Mouse (Mus musculus) mature B cell (primary cell): ENCODE measurements around the gene Krt83.

Experiments used
- in situ Hi-C: fragments of 300-500 bp; cut with MboI; formaldehyde crosslinking; loops from 2 replicates; pipeline ENCODE4 v1.14.3; 2019

The Krt83 gene

GRCm38 (mm10) chr15:101472952-101473528 lies 18.3 kb downstream of the Krt83 start, which contains the start of gene Krt86:
Krt86 (plus strand) TSS chr15:101473478.
- in situ Hi-C loops: no loop called here

DNA sequence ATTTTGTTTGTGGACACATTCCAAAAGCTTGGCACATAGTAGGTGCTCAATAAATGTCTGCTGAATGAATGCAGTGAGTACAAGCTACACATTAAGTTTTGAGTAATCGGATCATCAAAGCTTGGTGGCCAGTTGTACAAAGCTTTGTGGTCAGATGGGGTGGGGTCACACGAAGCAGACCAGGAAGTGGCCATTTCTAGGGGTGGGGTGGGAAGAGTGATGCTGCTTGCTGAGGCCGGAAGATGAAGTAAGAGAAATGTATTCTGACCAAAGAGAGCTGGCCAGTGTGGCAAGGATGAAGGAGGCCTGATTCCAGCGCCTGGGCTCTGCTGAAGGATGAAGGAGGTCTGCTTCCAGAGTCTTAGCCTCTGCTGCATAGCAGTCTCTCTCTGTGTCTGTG lies 22.2 kb downstream of the Krt83 start:
- in situ Hi-C loops: no loop called here

DNA sequence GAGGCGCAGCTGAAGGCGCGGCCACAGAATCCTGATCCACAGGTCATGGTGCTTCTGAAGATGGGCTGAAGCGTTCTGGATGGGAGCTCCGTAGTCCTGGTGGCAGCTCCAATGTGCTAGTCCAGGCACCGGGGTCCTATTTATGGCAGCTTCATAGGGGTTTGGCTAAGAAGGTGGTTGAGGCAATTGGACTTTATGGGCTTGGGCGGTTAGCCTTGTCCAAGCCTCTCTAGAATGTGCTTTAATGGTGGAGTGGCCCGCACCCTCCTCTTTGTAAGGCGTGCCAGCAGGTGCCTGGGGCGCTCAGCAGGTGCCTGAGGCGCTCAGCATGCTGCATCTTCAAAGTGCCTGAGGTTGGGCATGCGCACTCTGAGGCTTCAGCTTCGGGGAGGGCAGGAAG lies 27.7 kb downstream of the Krt83 start, which contains the start of gene Krt81:
Gene Krt81, minus strand, starts transcription at position 101 of the 400 bp plus-strand sequence.
- in situ Hi-C loops: no loop called here

- in situ Hi-C loops: no loop called here
Observed at GRCm38 (mm10) chr15:101459283-101459682, 32.0 kb downstream of the Krt83 start.

DNA sequence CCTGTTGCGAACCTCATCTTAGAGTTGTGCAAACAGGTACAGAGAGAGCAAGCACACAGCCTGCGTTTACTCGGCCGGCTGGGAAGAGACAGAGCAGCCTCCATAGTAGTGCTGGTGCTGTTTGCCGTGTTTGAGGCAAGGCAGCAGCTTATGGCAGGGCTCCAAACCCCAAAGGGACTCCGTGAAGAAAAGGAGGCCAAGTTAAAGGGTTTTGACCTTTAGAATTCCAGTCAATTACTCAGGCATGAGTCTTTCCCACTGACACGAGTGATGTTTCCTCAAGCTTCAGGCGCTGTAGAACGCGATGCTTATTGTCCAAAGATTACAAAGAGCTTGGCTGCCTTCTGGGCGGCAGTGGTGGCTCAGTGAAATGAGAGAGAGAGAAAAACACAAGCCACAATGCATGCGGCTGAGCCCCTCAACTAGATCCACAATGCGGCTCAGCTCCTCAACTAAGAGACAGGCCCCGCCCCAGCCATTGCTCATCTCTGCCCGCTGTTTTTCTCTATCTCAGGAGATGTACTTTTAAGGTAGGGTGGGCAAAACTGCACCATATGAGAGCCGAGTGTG lies 32.9 kb downstream of the Krt83 start:
- in situ Hi-C loops: no loop called here

GRCm38 (mm10) chr15:101455891-101456290 lies 35.4 kb downstream of the Krt83 start:
- in situ Hi-C loops: no loop called here

DNA sequence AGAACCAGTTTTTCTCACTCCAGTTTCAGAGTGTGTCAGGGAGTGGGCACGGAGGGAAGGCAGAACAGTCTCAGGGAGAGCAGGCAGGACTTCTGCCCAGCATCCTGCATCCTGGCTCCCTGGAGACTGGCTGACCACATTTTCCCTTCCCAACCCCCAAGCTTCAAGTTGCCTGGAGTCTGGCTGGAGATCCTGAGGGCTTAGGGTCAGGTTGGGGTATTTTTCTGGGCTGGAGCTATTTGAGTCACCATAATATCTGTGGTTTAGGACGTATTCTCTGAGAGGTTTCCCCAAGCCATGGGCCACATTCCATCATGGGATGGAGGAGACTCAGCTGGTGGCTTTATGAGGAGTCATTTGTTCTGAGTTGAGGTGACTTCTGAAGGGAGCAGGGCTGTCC lies 36.0 kb downstream of the Krt83 start:
- in situ Hi-C loops: no loop called here

GRCm38 (mm10) chr15:101454774-101455173 lies 36.5 kb downstream of the Krt83 start:
- in situ Hi-C loops: no loop called here

DNA sequence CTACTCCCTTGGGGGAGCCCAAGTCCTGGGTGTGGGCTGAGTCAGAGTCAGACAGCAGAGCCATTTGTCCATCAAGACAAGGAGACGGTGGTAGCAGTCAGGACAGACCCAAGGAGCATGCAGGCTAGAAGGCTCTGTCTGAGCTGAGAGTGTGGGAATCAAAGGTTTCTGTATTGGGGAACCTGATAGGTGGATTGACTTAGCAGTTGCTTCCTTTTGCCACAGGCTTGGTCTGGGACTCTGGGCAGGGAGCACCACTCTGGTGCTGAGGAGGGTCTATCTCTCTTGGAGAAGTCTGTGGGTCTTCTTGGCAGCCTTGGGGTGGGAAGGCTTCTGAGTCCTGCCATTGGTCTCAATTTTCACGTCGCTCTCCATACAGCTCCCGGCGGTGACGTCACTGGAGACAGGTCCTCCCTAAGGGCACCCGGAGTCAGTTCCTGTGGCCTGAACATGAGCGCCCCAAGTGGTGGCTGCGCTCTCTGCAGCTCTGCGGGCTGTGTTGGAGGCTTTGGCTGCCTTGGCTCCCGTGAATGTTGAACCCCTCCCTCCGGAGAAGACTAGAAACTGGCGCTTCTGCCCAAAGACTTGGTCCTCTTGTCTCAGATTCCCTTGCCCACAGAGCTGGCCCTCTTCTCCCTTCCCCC lies 38.1 kb downstream of the Krt83 start:
- in situ Hi-C loops: no loop called here

DNA sequence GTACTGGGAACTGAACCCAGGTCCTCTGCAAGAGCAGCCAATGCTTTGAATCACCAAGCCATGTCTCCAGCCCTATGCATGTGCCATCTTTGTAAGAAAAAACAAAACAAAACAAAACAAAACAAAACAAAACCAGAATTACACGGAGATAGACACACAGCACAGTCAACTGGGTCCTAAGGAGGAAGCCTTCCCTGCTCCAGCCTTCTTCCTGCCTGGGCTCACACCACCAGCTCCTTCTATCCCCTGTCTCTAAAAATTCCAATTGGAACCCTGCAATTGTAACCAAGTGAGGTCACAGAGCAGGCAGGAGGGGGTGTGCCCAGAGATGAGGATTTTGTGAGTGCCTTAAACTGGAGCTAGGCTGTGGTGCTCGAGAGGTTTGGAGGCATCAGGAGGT lies 43.9 kb downstream of the Krt83 start, which contains the start of gene Krt88:
Gene Krt88, plus strand, starts transcription at position 301 of the 400 bp plus-strand sequence.
- in situ Hi-C loops: no loop called here

GRCm38 (mm10) chr15:101446572-101446971 lies 44.7 kb downstream of the Krt83 start:
- in situ Hi-C loops: no loop called here

DNA sequence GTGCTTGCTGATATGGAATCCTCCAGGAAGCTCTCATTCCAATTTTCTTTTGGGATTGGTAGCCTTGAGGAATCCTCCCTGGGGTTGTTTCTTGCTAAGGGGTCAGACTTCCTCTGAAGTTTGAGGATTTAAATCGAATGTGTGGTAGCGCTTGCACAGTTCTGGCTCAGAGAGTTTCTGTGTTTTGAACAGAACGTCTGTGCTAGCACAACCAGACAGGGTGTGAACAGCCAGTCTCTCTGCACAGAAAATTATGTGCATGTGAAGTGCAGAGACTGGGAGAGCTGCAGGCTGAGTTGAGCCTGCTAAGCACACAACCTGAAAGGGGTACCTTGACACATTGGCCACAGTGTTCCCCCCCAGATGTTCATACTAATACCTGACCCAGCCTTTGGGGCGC lies 50.5 kb downstream of the Krt83 start:
- in situ Hi-C loops: no loop called here

DNA sequence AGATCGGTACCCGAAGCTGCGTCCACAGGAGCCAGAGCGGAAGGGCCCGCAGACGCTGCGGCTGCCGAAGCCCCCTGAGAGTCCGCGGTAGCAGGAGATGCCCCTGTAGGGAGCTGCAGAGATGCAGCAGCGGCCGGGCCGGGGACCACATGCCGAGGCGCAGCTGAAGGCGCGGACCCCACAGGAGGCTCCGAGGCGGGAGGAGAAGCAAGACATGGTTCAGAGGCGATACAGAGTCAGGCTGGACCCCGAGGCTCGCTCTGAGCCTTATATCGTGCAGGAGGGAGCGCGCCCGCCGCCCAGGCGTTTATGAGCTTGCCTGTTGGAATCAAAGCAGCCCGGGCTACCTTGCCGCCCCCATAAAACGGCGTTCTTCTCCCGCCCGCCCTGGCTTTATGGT lies 52.8 kb downstream of the Krt83 start, which contains the start of gene Krt87:
Gene Krt87, minus strand, starts transcription at position 250 of the 400 bp plus-strand sequence.
- in situ Hi-C loops: no loop called here

DNA sequence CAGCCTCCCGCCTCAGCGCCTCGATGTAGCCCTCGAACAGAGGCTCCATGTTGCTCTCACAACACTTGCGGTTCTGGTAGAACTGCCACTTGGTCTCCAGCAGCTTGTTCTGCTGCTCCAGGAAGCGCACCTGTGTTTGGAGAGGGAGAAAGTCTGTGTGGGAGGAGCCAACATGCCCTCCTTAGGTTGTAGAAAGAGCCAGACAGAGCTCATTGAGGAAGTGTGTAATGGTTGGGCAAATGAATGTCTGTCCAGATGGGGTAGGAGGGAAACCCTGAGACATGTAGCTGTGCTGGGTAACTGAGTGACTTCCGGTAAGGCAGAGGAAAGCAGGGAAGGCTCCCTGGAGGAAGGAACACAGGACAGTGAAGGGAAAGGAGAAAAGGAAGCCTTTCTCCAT lies 54.7 kb downstream of the Krt83 start:
- in situ Hi-C loops: no loop called here
